Mouse (Mus musculus): Measurements from ENCODE around the gene Tex9.
A peak's percentile ranks its signal among the peaks of the same experiment; 100 is the strongest.

The Tex9 gene

DNA sequence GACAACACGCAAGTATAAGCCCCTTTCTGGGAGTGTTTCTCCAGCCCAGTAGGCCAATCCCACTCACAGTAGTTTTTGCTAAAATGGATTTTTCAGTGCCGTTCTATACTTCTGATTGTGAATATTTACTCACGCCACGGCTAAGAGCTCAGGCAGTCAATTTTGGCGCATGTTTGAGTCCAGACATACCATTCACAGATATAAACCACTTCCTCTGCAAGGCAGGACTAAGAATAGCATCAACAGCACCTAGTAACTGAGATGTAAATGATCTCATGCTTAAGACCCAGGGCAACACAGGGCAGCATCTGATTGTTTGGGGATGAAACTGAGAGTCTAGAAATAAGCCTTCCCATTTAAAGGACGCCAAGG is at the start of gene Tex9:
Tex9 (minus strand) TSS at position 19 of the 372 bp plus-strand sequence.
- no peak for DNase-seq

DNA sequence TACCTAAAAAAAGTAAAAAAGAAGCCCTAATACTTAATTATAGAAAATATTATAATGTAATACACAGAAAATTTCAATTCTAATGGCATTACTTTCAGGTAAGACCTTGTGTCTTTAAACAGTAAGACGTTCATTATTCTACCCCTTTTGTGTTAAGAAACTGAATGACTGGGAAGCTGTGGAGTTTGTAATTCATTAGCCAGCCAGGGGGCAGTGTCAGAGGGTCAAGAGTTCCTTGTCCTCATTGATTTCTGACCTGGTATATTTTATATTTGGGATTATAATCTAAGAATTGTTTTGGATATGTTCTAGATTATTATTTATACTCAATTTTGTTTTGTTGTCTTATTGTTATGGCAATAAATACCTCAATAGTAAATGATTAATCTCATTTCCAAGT is 45.1 kb upstream of the Tex9 start:
- no peak for DNase-seq

DNA sequence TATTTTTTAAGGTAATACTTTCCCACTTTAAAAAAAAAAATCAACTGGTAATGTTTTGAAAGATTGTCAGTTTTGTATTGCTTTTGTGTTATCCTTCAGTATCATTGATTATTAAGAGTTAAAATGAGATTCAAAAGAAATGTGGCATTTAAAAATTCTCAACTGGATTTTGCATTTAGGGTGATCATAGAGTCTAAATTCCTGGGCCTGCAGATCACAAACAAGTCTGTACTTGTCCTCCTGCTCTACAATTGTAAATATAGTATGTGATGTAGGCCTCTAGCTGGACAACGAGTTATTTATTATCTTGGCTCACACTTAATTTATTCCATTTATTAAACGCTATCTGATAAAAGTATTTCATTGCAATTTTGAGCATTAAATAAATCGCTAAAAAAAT is 43.4 kb upstream of the Tex9 start:
- no peak for DNase-seq

DNA sequence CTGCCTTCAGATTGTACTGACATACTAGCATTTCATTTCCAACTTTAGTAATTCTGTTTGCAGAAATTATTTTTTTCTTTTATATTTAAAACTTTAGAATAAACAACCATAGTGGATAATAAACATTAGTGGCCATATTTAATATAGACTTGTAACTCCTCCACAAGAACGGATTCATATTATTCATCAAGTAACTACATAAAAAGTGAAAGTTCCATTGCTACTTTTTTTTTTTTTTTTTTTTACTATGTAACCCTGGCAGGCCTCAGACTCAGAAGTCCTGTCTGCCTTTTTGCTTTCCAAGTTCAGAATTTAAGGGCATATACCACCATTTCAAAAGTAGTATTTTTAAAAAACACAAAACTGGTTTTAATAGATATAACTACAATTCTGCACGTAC is 43.0 kb upstream of the Tex9 start:
- DNase-seq: no peak

DNA sequence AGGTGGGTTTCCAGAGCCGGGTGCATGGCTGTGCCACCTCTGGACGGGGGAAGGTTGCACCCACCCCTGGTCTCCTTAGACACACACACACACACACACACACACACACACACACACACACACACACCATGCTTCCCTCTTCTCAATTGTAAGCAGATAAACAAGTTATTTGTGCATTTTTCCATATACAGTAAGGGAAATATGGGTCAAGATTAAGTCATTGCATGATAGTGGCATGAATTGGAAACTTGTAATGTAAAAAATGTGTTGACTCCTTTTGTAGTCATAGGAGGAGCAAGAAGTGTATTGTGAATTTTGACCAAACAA is 41.0 kb upstream of the Tex9 start:
- DNase-seq: no peak

DNA sequence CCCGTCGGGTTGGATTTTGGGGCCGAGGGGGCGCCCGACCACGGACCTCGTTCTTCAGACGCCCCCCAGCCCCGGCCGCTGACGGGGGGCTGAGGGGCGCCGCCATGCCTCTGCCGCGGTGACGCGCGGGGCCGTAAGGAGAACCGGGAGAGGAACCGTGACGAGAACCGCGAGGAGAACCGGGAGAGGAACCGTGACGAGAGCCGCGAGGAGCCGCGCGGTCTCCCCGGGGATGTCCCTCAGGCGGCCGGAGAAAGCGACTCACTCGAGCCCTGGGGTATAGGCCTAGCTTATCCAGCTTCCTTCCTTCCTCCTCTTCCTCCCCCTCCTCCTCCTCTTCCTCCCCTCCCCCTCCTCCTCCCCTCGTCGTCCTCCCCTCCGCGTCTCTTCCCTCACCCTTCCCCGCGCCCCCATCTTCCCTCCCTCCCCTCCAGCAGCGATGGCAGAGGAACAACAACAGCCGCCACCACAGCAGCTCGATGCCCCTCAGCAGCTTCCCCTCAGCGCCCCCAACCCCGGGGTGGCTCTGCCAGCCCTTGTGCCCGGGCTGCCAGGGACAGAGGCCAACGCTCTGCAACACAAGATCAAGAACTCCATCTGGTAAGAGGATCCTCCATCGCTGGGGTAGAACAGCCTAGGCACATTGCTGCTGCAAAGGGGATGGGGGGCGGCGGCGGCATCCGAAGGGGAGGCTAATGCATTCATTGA is 40.5 kb upstream of the Tex9 start:
- peak; percentile 52 for DNase-seq

DNA sequence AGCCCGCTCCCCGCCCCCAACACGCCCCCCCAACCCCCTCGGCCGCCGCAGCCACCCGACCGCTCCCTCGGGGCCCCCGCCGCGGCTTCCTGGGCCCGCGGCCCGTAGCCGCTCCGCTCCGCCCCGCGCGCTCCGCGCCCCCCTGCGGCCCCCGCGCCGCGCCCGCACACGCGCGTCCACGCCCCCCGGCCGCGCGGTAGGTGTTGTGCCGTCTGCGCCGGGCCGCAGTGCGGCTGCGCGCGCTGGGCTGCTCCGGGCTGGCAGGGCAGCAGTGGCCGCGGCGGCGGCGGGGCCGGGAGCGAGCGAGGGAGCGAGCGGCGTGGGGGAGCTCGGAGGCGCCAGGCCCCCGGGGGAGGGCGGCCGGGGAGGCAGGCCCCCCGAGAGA is 40.0 kb upstream of the Tex9 start, which contains the start of gene Rfx7:
Rfx7 (plus strand) TSS at position 245 of the 385 bp plus-strand sequence.
- peak; percentile 73 for DNase-seq

DNA sequence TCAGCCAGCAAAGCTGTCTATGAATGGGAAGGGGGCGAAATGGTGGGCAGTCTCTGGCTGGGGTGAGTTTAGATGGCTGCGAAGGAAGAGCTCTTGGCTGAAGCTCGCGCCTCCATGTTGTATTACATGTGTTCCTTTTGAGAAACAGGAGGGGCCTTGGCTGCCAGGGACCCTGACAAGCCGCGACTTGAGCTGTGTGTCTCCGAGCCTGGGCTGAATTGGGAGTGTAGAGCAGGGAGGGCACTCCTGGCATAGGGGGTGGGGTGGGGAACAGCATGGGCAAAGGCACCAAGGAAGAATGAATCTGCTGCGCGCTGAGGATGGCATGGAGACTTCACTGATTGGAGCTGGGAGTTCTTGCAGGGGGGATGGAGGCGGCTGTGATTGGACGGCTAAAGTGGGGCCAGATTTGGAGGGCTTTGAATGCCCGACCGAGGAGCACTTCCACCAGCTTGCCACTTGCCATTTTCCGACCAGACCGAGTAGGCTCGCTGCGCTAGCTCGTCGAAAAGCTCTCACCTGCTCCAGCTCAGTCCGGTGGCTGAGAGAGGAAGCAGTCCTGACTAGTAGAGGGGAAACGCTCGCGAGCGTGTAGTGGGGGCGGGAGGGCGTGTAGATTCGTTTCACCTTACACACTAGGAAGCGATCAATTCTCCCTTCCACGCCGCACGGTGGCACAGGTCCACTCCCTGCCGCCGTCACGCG is 39.4 kb upstream of the Tex9 start:
- DNase-seq: peak; percentile 79

DNA sequence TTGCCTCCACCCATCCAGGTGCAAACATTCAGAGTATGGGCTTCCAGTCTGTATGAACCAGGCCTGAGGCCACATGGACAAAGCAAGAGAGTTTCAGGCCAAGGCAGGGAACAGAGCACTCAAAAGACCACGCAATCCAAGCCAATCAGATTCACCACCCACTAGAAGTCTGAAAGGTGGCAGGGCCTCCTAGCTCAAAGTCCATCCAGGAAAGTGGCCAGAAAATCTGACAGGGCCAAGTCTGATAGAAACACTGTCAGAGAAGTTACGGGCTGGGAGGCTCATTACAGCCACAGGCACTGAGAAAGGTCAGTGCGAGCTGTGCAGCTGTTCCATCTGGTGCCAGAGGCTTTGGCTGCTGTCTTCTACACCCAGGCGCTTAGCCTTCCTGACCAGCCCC is 38.8 kb upstream of the Tex9 start:
- DNase-seq: peak; percentile 67

DNA sequence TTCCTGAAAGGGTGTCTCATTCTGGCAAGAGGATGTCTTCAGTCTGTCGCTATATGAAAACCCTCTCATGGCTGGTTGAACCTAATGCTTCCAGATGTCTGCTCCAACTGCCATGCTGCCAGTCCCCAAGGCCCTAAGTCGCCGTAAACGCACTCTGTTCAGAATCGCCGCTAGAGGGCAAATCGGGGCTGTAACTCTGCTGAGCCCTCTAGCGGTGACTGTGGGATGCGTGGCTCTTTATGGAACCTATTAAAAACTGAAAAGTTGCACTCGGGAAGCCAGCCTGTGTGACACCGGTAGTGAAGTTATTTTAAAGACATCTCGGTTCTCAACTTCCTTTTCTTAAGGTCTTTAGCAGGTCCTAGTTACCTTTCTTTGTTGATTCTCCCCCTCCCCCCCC is 38.2 kb upstream of the Tex9 start:
- peak; percentile 87 for DNase-seq

DNA sequence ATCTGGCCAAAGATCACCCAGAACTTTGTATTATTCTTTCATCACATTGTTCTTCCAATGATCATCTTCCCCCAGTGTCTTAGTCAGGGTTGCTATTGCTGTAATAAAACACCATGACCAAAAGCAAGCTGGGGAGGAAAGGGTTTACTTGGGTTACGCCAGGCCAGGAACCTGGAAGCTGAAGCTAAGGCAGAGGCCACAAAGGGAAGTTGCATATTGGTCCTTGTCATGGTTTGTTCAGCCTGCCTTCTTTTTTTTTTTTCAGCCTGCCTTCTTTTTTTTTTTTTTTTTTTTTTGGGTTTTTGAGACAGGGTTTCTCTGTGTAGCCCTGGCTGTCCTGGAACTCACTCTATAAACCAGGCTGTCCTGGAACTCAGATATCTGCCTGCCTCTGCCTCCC is 34.1 kb upstream of the Tex9 start:
- no peak for DNase-seq

DNA sequence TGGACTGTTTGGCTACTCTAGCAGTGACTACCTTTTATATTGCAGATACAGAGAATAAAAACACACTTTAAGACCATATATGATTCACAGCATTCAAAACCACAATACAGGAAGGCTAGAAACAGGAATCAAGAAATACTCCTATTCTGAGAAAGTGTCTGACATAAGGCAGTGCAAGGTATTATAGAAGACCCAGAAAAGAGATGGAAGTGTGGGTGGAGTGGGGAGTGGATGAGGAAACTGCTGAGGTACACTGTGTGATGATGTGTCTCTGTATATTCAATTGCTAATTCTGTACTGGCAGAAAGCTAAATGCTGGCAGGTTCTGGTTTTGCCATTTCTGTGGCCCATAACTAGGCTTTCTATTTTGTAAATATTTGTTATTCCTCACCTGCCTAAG is 28.8 kb upstream of the Tex9 start:
- no peak for DNase-seq

DNA sequence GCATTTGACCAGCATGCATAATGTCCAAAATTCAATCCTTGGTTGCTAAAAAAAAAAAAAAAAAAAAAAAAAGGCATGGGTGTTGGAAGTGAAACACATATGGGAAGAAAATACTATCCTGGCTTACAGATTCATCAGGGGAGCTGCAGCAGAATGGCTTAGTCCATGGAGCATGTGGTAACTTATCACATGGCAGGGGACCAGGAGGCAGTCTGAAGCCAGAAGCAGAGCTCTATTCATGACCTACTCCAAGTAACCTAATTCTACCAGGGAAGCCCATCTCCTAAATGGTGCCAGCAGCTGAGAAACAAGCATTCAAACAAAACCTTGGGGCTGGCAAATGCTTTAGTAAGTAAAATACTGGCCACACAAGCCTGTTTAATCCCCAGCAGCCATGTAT is 27.2 kb upstream of the Tex9 start:
- no peak for DNase-seq

DNA sequence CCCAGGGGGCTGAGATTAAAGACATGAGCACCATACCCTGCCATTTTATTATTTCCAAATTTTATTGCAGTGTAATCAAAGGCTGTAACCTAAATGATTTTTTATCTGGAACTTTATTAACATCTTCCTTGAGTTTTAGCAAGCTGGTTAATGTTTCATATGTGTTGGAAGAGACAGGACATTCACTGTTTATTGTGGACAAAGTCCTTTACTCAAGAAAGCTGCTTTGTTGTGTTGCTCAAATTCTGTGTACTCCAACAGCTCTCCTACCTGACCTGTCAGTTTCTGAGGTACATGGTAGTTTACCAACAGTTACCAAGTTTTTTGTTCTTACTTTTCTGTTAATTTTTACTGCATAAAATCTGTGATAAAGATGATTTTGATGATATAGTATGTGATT is 23.4 kb upstream of the Tex9 start:
- no peak for DNase-seq

DNA sequence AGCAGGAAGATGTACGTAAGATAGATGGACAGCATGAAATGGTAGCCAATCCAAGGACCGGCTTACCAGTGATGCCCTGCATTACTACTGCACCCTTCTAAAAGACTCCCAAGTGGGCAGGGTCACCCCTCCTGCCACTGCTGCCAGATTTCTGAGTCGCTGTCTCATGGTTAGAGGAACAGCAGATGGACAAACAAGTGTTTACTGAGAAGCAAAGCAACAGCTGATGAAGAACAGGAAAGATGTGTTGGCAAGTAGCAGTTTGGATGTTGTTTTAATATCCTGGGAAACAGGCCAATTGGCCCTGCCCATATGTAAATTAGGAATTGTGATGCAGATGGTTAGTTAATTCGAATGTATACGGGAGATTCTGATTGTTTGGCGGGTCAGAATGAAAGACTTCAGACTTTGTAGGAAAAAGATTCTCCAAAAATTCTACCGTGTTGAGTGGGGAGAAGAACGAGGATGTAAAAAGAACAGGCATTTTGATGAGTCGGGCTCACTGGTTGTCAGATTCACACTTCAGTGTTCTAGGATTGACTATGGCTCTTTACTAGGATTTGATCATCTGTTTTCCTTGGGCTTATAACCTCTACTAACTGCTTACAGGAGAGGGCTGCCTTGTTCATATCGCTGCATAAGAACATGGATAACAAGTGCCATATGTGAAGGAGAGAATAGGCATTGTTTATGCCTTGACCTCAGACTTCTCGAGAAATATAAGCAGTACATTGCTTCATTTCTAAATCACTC is 20.4 kb upstream of the Tex9 start:
- no peak for DNase-seq

DNA sequence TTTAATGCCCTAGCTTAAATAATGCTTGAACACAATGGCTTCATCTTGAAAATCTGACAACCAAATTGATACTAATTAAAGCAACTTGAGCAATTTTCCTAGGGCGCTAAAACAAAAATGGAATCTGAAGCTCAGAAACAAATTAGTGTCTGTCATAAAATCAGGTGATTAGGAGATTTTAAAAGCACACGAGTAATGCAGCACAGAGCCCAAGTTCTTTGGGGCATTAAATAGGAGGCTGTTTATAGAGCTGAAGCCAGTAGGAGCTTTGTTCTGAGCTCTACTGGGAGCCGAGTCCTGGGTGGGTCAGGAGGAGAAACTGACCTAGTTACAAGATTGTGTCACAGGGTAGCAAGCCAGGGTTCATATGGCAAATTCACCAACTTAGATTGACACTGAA is 5.2 kb upstream of the Tex9 start:
- no peak for DNase-seq

DNA sequence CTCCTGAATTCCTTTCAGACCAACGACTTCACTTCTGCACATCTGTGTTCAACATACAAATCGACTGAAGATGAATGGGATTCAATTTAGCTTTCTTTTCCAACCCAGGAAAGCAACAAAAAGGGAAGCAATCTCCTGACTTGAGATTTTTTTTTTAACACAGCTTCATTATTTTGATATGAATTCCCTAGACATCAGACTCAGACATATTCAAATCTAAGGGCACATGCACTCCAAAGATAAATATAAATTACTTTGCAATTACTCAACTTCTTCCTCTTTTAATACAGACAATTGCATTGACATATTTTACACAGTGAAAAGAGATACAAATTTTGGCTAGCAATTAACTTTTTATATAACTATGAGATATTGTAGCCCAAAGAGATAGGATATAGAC is 4.7 kb upstream of the Tex9 start:
- no peak for DNase-seq

DNA sequence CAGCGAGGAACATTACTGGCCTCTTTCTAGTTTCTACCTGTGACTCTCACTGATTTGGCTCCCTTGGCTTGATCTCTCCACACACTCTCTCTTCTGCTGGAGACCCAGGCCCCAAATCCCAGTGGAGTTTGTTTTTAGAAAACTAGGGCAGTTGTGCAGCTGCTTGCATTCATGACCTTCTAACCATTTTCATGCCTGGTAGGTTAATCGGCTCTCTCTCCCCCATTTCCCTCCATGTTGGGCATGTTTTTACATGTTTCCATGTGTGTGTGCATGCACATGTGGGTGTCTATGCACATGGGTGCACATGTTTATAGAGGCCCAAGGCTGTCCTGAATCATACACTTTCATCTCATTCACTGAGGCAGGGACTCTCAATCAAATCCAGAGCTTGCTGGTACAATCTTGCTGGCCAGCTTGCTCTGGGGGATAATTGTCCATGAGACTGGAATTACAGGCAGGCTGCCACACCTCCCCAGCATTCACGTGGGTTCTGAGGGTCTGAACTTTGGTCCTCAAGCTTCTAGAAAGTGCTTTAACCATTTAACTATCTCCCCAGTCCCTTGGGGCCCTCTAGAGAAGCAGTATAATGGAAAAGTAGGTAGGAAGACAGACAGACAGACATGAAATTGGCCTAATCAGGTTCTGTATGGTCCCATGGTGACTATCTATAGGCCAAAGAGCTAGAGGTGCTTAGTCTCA is 2.1 kb upstream of the Tex9 start:
- DNase-seq: no peak

DNA sequence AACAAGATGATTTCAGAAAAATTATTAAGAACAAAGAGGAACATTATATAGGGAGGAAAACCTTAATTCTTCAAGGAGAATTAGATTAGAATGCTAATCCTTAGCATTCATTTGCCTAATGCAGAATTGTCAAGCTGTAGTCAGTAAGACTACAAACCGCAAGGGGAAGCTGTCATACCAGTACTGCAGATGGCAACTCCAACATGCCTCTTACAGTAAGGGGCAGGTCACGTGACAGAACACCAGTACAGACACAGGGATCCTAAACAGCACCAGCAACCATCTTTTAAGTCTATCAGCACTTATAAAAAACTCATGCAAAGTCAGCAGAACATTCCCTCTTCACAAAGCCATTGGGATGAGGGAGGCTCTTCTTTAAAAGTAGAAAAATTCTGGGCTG is 1.5 kb upstream of the Tex9 start:
- DNase-seq: no peak

DNA sequence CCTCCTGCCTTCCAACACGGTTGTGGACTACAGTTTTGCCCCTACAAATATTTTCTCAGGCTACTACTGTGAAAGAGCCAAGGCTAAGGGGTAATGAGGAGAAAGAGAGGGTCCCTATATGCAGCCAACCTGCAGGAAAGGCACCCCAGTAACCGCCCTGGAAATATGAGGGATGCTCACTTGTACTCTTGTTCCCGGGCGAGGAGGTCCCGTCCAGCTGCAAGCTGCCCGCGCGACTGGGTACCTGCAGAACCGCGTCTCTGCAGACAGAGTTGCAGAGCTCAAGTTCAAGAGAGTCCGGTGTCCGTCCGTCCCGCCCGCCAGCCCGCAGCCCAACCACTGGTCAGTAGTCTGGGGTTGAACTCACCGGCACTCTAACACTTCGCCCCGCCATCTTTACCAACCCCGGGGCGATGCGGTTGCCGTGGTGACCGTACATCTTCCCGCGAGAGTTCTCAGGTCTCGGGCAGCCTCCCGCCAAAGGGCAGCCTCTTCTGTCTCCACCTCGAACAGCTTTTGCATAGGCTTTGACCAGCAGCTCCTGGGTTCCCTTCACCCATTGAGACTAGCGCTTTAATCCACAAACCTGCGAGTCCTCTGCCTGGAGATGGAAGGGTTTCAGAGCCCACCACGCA is 336 bp downstream of the Tex9 start:
- DNase-seq: peak; percentile 94

DNA sequence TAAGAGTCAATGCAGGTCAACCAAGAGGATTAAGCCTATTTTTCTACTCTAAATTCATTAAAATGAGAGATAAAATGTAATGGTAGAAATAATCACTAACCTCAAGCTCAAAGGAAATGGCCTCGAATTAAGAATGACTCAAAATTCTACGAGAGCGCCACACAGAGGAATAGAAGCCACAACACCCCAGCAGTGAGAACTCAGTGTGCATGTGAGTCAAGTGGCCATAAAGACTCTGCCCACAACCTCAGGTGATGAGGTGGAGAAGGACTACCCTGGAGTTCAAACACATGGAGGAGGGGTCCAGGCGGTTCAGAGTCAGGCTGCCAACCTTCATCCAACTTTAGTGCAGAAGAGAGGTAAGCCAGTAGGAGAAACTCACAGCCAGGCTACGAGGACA is 2.9 kb downstream of the Tex9 start:
- DNase-seq: no peak

DNA sequence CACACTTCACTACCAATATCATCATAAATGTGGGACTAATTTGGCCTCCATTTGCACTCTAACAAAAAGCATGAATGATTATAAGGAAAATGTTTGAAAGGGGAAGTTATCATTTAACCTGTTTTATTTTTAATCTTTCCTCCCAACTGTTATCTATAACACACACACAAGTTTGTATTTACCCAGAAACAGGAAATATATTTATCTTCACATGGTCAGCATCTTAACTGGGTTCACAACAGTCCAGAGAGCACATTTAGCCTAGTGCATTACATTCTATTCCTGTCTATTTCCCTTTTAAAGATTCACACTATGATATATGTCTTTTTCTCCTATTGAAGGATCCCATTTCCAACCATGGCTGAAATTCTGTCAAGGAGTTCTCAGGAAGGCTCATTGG is 3.5 kb downstream of the Tex9 start:
- no peak for DNase-seq

DNA sequence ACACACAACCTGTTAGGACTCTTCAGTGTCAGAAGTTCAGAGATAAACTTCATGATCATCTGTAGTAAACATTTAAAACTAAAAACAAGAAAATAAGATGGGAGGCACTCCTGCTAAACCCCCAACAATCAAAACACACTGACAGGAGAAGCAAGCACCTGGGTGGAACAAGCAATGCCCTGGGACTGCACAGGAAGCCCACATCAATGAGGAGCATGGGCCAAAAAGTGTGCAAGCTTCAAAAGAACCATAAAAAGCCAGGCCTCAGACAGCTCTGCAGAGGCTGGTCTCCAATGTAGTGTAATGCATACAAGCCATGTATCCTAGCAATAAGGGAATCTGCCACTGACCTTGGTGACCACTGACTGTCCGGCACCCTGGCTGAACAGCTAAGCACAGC is 12.7 kb downstream of the Tex9 start:
- DNase-seq: no peak
